Mouse (Mus musculus) c-Kit-positive CD71-positive TER-119-negative erythroid progenitor cells, embryonic 14.5 days (primary cell): ENCODE results near the gene Rcvrn.

Experiments
- DNase-seq: peaks from one replicate; pipeline ENCODE4 v3.0.0-alpha.2; 2013; ENCODE audit warnings: low read depth

The Rcvrn gene

GRCm38 (mm10) chr11:67670031-67670430 lies 25.1 kb upstream of the Rcvrn start:
- no peak for DNase-seq

GRCm38 (mm10) chr11:67672140-67672539 lies 23.0 kb upstream of the Rcvrn start:
- no peak for DNase-seq

- DNase-seq: peak; percentile 15
Measured at GRCm38 (mm10) chr11:67675562-67676540, 19.3 kb upstream of the Rcvrn start.

- DNase-seq: no peak
Measured at GRCm38 (mm10) chr11:67679300-67679699, 15.8 kb upstream of the Rcvrn start.

DNA sequence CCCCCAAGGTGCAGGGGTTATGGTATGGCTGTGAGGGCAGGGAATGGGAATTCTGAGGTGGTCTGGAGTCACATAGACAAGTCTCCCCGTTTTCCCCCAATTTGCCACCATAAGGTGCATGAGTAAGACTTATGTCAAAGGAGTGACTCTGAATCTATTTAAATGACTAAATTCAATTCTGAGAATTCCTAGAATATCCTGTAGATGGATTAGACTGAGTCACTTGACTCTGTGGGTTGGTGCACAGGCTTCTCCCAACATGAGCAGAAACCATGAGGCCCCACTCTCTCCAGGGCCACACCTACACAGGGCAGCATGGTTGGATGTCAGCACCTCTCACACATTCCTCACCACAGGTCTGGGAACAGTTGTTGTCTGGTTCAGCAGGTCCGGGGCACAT lies 15.2 kb upstream of the Rcvrn start:
- DNase-seq: no peak

DNA sequence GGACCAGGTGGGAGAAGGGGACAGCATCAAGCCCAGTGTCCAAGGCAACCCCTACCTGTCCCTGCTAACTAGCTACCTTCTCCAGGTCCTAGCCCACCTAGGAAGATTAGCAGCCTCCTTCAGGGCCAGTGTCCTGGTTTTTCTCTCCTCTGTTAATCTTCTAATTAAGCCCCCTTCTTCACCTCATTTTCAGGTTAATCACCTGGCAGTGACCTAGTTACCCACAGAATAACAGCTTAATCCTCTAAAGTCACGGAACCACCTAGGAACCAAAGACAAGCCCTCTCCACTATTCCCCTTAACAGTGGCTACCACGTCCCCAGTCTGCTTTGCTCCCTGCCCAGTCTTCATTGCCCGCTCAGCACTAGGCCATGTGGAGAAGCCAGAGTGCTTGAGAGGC lies 13.3 kb upstream of the Rcvrn start:
- no peak for DNase-seq

- DNase-seq: no peak
Measured at GRCm38 (mm10) chr11:67686109-67686508, 9.0 kb upstream of the Rcvrn start.

DNA sequence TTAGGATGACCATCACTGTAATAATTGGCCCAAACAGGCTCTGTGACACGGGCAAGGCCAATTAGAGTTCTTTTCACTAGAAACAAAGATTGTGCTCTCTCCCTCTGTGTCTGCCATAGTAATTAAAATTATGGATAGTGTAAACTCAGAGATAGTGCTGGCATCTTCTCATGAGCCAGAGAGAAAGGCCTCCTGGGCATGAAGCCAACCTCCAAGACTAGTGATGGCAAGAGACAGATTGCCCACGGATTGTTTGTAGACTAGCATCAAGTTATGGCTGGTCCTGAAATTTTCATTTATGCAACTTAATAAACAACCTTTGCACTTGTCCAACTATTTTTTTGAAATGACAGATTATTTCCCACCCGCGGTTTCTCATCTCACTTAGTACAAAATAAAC lies 17.9 kb downstream of the Rcvrn start:
- DNase-seq: no peak

- DNase-seq: no peak
Measured at GRCm38 (mm10) chr11:67715382-67715781, 20.3 kb downstream of the Rcvrn start.

- DNase-seq: no peak
Measured at GRCm38 (mm10) chr11:67721485-67721884, 26.4 kb downstream of the Rcvrn start.

GRCm38 (mm10) chr11:67722399-67723156 lies 27.5 kb downstream of the Rcvrn start:
- DNase-seq: no peak

DNA sequence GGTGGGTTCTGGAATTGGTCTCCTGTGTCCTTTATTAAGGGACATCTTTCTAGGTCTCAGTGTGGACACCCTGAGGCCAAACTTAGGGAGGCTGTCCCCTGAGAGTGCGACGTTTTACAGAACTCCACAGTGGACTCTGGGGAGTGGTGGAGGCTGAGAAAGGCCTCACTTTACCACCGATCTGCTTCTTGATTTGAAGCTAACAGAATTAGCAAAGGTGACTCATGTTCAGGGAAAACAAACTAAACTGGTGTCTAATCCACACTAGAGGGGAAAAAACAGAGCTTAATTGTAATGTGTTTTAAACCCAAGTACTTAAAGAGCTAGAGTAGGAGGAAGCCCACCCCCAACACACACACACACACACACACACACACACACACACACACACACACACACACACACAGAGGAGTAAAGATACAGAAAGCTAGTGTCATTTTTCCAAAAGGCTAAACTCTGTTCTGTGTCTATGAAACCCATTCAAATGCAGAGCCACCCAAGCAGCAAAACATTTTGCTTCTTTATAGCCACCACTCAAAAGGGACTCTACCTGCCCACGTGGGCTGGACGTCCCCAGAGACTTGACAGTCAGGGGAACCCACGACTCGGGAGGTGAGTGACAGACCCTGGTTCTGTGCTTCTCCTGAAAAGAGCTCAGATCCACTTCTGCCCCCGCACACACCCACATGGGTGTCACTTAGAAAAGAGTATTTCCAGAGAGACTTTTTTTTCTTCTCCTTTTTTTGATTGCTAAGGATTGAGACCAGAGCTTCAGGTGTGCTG lies 28.3 kb downstream of the Rcvrn start:
- DNase-seq: no peak

- no peak for DNase-seq
Measured at GRCm38 (mm10) chr11:67727095-67727494, 32.0 kb downstream of the Rcvrn start.

- no peak for DNase-seq
Measured at GRCm38 (mm10) chr11:67728726-67729125, 33.6 kb downstream of the Rcvrn start.

DNA sequence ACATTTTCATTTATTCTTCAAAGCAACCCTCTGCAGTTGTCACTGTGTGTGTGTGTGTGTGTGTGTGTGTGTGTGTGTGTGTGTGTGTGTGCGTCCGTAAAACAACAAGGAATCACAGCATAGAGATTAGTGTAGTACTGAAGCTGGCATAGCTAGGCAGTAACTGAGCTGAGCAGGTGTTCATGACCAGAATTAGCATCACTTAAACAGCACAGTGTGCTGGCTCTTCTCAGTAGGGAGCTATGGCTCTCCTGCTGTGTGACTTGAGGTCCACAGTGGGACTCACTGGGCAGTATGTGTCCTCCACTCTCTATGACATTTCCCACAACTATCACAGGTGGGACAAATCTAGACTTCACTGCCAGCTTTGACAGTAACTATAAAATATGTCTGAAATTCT lies 35.9 kb downstream of the Rcvrn start:
- no peak for DNase-seq

GRCm38 (mm10) chr11:67733726-67734125 lies 38.6 kb downstream of the Rcvrn start:
- DNase-seq: no peak

DNA sequence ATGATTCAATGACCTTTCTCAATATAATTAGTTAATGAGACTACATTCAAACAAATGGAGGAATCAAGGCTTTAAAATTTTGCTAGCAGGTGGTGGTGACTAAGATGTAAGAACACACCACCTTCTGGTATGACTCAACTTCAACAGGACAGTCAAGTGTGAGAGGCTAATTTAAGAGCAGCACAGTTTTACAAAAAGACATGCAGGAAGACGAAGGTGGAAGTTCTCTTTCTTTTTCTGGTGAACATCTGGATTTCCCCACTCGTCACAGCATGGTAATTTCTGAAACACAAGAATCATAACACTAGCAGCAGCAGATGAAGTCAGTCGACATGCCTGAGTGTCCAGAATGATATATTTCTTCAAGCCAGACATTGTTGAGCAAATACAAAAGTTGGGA lies 39.5 kb downstream of the Rcvrn start:
- DNase-seq: no peak

- no peak for DNase-seq
Measured at GRCm38 (mm10) chr11:67738345-67738744, 43.2 kb downstream of the Rcvrn start.

DNA sequence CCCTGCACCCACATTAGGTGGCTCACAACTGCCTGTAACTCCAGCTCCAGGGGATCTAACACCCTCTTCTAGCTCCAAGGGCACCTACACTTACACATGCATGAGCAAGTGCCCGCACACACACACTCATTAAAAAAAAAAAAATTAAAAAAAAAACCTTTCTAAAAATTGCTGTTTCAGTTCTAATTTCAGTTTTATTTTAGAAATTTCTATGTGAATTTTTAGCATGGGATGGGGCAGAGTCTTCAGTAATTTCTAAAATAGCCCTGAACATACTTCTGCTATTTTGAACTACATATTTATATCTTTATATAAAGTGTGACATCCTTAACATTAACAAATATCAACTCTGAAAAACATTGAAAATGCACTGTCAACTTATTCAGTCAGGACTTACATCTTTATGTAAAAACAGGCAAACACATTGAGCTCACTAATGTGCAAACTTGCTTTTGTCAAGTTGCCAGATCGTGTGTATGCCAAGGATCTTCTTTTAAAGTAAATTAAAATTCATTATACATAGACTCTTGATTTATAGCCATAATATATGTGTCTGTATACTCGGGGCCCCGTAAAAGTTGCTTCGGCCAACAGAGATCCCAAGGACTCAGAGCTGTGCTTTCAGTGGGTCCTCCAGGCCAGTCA lies 43.8 kb downstream of the Rcvrn start:
- no peak for DNase-seq

DNA sequence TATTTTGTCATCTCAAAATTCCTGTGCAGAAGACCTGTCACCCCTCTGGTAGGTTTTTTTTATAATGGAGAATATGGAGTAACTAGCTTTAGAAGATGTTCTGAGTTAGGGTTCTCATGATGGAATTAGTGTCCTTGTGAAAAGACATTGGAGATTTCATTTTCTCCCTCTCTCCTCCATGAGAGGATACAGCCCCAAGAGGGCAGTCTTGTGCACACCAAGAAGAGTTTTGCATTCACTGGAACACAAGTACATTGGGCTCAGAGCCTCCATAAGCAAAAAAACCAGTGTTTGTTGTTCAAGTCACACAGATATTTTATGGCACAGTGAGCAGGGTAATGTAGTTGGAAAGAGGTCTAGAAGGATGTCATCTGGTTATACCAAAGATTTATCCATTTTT lies 46.4 kb downstream of the Rcvrn start:
- no peak for DNase-seq
